Mouse (Mus musculus): Measurements from ENCODE around the gene Kirrel3.

Kirrel3 gene

DNA sequence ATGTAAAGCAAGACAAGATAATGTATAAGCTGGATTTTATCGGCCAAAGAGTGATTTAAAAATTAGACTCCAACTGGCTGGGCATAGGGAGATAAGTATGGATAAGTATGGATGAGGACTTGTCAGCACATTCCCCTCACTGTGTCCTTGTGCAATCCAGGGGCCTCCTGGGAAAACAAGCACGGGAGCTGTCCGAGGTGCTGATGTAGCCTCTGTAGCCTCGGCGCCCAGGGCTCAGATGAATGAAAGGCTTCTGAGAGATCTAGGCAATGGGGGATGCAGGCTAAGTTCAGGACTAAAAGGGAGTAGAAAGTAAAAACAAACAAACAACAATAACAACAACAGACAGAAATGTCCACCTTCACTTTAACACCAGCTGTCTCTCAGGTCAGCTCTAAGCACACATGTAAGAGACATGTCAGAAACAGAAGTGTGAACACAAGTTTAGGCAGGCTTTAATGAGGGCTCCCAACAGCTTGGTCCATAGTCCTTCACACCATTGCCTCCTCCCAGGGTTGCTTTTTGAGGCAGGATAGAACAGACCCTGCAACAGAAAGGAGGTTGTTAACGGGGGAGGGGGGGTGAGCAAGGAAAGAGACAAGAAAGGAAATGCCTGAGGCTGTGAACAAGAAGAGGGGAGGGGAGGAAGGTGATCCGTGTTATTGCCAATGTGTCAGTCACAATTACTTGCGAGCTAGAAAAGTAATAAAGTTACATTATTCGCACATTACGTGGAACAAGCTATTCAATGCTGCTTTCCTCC, 352.2 kb downstream of the Kirrel3 start:
- no peak for DNase-seq

DNA sequence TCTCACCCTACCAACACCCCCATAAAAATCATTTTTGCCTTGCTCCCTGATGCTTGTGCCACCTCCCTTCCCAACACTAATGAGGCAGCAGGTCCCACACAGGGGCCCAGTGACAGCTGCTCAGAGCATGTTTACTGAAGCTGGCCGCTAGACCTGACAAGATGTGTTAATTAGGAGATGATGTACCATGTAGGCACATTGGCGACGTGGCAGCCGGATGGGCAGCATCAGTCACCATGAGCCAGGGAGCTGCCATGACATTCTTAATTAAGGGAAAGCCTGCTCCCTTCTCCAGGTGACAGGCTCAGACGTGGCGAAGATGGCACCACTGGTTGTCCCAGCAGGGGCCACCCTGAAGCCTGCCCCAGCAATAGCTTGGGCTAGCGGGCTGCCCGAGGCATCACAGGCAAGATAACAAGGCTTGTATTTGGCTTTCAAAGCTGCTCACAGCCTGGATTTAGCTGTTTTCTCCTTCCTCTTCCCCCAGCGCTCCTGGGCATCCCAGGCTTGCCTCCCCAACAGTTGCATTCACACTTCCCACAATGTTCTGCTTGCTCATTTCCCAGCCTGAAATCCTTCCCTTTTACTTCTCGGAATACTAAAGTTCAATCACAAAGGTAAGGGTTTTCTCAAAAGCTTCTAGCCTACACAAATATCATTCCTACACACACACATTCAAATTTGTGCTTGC, 357.7 kb downstream of the Kirrel3 start:
- DNase-seq, result no peak

DNA sequence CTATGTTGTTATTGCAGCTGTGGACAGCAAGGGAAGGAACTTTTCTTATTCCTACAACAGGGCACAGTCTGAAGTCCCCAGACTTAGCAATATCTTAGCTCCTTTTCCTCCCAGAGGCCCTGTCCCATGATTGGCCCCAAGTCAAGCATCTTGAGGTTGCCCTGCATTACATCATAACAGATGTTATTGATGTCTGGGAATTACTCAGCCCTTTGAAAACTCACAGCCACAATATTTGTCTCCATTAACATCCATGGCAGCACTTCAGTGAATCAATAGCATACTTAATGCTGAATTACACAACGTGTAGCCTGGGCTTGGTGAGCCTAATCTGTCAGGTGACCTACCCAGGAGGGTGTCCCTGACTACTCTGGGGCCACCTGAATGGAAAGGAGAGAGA, 360.7 kb downstream of the Kirrel3 start:
- DNase-seq, result no peak

DNA sequence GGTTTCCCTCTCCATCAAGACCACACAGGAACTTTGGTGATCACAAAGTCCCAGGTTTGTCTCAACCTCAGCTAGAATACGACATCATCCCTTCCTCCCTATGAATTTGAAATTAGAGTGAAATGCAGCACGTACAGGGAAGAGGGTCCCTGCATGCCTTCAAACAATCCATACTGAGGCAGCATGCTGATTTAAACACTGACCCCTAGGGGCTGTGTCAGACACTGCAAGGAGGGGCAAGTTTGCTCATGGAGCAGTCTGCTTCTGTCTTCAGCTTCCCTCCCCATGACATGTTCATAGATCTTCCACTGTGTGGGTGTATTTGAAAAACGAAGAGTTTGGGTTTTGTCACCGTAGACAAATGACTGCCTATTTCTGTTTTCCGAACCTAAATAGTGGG, 362.0 kb downstream of the Kirrel3 start:
- no peak for DNase-seq

DNA sequence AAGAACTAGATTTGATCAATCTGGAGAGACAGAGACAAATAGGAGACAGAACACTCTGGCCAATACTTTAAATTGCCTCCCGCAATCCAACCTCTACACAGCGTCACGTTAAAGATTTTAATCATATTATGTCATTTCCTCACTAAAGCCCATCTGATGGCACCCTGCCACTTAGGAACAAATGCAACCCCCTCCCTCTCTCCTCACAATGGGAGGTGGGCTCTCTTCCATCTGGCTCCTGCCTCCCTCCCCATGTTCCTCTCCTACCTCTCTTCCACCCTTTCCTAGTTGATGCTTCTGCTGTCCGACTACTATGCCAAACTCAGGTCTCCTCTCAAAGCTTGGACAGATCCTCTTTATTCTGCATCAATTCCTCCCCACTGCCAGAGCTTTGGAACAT, 365.4 kb downstream of the Kirrel3 start:
- no peak for DNase-seq

DNA sequence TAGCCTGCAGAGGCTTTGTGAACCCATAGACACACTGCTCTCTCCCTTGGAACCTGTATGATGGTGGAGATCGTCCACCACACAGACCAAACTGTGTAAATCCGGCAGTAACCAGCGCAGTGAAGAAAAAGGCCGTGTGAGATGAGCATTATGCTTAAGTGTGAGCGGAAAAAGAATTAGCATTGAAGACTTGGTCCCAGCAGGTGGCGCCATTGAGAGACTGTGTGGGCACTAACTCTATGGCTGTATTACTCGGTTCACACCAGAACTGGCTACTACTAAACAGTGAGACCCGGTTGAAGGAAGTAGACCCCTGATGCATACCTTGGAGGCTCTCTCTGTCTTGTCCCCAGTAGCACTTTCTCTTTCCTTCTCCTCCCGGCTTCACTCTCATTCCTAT, 371.9 kb downstream of the Kirrel3 start:
- no peak for DNase-seq

DNA sequence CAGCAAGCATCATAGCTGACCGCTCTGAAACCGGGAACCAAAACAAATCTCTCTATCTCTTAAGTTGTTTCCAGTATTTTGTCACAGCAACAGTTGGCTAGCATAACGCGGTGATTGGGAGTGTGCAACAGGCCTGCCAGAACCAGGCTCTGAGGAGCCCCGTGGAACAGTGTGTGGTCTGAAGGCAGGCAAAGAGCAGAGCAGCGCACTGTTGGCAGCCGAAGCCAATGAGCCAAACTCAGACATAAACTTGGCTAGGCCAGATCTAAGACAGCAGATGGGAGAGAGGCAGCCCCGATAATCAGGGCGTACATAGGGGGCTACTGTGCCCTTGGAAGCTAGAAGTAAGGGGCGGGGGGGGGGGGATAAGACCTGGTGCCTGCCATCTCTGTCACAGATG, 372.4 kb downstream of the Kirrel3 start:
- DNase-seq, result no peak

DNA sequence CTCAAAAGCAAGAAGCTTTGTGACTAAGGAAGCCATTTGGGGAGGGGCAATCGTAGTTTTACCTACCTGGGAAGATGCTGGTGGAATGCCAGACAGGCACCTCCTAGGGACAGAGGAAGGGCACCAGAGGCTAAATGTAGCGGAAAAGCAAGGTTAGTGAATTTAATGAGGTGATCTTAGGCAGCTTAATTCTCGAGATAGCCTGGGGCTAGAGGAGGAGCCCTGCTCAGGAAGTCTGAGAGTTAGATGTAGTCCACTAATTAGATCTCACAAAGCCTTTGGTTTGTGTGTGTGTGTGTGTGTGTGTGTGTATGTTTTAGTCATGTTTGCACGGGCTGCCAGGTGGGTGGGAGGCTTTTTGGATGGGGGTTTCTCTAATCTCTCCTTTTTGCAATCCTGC, 375.2 kb downstream of the Kirrel3 start:
- DNase-seq, result no peak

DNA sequence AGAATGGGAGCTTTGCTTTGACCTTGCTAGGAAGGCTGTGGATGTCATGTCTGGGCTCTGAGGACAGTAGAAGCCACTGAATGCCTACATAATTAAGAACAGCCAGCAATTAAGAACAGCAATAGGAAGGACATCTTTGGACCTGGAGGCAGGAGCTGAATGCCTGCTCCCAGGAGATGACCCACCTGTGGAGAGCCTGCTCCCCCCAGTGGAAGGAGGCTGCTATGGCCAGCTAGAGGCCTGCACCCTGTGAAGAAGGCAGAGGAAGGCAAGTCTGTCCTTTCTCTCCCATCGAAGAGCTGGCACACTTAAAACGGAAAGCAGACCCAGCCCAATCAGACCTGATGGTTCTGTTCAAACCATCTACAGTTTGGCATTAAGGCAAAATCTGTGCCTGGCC, 376.1 kb downstream of the Kirrel3 start:
- peak; percentile 78 for DNase-seq

DNA sequence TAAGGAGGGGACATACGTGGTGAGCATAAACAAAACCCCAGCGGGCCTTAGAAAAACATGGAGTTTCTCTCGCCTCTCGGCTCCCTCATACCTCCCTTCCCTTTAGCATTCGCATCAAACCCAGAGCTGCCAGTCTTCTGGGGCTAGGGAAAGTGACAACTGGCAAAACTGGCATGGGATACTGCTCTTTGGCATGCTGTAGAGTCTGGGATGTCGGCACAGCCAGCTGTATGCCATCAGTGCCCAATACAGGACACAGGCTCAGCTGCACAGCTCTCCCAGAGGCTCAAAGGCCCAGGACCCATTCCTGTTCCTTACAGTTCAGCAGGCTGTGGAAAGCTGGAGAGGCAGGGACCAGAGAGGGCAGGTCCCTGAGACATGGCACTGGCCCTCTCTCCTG, 379.9 kb downstream of the Kirrel3 start:
- no peak for DNase-seq

DNA sequence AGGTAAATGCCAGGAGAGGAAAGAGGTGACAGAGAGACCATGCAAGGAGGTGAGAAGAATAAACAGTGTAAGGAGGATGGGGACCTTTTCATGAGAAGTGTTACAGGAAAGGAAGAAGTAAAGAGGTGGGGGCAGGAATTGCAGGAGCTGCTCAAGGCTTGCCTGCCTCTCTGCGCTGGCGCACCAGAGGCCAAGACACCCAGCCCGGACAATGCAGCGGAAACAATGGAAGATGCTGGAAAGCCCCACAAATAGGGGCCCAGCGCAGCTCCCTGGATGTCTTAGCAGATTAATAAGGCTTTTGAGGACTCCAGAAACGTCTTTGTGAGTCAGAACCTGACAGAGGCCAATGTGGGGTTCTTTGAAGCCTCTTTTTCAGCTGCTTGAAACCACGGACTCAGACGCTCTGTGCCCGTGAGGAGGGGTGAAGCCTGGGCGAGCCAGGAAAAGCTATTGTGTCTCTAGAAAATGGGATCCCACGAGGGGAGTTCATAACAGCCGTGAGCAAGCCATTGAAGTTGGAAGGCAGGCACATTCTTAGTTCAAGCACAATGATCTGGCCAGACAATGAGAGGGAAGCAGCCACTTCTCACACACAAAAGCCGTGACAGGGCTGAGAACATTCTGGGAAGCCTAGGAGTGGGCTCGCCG, 385.7 kb downstream of the Kirrel3 start:
- DNase-seq, result no peak

DNA sequence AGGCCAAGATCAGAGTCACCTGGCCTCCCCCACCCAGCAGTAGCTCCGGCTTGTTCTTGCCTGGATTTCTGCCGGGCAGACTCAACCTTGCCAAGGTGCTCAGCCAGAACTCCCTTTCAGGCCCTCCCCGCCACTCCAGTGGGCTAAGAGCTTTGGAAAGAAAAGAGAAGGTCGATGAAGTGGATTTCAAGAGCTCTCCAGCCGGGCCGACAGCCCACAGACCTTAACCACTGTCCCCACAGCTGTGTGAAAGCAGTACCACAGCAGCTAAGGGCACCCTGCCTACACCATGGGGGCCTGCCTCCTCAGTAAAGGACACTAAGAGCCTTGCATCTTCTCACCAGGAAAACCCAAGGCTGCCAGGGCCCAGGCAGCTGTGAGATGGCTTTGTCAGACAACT, 389.5 kb downstream of the Kirrel3 start:
- DNase-seq, result peak; percentile 21

DNA sequence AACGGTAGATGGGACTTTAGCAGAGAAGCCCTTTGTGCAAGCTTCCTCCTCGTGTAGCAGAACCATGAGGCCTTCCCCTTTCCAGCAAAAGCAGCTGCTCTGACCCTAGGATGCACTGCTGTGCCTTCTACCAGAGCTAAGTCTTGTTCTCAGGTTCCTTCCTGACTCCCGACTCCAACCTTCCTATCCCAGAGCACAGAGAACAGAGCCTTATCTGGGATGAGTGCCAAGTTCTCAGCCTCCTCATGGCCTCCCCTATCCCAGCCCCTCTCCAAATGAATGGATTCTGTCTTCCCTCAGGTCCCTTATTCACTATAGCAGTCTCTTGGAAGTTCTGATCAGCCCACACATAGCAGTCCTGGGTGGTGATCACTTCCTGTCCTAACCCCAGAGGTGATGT, 391.5 kb downstream of the Kirrel3 start:
- DNase-seq, result no peak

DNA sequence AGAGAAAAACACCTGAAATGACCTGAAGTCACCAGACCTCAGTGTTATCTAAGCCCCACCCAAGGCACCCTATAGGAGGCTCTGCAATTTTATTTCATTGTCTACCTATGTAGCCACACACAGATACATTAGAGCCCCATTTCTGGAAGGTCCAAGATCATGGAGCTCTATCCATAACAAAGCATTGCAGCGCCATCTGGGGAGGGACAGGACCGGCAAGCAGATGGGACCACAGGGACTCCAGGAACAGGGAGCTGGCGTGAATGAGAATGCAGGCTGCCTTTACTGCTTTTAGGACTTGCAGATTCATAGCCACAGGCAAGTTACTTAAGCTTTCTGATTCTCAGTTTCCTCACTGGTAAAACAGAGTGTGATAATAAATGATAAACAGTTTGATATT, 392.1 kb downstream of the Kirrel3 start:
- DNase-seq, result peak; percentile 83

DNA sequence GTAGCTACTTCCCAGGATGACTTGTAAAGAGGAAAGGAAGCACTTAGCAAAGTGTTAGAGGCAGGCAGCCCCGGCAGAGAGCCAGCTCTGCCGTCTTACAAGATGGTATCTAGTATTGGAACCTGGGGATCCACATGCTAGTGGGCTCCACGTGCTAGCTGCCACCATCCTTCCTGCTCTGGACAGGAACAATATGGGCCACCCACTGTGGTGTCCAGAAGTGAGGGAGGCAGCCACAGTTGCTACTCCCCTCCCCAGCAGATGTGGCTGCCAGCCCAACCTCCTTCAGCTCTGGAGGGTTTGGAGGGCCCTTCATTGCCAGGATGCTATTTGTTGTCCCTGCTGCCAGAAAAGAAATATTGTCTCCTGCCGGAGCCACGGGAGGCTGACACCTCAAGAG, 396.1 kb downstream of the Kirrel3 start:
- no peak for DNase-seq

DNA sequence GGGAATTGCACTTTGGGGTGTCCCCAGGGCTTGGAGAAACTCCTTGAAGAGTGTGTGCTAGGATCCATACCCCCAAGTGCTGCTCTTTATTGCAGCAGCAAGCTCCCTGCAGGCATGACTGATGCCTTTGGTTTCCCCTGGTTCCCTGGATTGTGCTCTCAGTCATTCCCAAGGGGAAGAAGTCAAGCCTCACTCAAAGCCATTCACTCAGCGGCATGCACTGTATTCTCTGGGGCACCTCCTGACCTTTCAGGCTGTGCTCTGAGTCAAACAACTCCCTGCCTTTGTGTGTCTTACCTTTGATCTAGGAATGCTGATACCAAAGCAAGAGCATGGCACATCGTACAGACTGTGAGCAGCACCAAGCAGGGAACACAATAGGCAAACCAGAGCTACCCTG, 396.5 kb downstream of the Kirrel3 start:
- DNase-seq, result no peak

DNA sequence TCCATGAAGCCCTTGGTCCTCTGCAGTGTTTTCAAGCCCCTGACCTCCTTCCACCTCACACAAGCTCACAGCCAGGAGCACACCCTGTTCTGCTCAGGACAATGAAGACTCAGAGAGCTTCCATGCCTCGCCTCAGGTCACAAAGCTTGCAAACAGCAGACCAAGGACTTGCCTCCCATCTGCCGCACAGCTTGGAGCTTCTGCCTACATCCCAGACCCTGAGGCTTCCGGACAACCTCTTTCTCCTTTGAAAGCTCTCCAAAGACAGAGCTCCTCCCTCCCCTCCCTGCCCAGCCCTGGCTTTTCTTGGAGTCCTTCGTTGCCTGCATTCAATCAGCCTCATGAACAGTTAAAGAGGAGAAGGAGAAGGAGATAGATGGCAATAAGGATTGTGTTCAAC, 397.4 kb downstream of the Kirrel3 start:
- peak; percentile 86 for DNase-seq

DNA sequence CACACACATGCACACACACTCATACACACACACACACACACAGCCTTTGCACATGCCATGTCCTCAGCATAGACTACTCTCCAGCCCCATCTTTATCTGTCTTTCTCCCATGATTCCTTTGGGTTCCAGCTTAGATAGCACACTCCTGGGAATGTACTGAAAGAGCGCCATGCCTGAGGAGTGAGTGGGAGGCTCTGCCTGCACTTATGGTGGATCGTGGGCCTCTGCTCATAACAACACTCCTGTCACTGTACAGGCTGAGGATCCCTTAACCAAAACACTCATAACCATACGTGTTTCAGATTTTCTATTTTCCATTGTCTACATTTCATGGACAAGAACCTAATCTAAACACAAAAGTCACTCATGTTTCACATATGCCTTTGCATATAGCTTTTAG, 398.6 kb downstream of the Kirrel3 start:
- DNase-seq, result no peak

DNA sequence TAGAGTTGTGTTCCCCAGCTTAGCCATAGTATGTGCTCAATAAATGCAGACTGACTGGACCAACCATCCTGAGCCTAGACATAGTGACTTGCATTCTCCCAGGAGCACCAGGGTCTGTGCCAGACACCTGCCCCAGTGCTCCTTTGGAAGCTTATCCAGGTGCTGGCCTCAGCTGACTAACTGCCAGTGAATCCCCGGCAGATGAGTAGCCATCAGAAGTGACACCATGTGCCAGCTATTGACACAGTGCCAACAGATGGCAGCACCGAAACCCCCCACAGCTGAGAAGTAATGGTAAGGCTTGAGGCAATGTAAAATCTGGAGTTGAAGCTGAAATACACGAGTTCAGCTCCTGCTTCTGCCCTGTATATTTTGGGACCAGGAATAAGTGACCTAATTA, 399.2 kb downstream of the Kirrel3 start:
- peak; percentile 67 for DNase-seq

DNA sequence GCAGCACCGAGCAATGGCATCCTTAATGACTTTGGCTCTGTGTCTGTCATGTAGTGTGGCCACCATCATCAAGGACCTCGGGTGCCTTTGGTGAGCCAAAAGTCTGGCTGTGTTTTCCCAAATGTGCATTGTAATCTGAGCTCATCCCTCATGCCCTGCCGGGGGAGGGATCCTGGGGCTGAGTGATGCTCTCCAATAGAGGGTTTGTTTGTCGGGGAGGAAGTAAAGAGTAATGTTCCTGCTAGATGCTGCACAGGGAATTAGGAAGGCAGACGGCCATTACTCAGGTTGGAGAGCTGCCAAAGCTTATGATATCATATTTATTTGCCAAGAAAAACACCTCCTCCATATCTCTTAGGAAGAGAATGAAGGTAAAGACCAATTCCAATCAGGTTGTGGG, 401.1 kb downstream of the Kirrel3 start:
- DNase-seq, result peak; percentile 87

DNA sequence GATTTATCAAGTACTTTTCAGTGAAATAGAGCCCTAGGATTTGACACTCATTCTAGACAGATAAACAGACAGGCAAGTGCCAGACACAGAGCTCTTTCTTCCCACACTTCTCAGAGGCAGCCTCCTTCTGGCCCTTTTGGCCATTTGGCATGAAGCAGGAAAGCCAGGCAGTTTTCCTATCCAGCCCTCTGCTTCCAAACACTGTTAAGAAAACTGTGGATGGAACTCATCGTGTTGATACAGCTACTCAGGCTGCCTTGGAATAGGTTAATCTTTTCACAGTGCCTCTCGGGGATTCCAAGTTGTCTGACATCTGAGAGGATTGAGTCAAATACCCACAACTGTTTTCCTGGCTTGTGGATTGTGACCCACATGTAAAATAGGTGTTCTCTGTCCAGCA, 401.5 kb downstream of the Kirrel3 start:
- peak; percentile 73 for DNase-seq

DNA sequence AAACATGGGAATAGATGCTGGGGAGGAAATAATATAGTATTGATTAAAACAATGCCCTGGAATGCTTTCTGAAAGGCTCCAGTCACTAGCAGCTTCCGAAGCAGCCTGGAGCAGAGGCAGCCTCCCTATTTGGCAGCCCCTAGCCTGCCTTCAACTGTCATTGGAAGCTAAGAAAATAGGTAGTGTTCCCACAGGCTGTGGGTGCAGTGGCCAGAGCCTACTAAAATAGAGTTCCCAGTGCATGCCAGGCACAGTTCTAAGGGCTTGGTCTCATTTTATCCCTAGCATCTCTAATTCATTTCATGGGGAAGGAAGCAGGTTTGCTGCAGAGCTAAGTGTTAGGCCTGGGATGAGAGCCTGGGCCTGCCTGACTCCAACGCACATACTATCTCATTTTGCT, 402.6 kb downstream of the Kirrel3 start:
- DNase-seq, result no peak

DNA sequence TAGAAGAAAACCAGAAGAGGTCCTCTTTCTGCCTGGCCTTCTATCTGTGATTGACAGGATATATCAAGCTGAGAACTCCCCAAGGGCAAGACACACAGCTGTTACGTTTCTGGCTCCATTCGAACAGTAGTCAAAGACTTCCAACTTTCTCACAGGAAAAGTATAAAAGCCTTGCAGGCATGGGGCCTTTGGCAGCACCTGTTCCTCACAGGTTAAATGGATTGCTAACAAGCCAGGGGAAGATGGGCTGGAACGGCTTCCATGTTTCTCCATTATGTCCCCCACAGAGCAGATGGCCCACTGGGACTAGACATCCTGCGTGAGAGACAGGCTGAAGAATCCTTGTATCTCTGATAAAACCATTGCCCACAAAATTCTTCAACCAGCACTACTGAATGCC, 415.5 kb downstream of the Kirrel3 start:
- DNase-seq, result no peak

DNA sequence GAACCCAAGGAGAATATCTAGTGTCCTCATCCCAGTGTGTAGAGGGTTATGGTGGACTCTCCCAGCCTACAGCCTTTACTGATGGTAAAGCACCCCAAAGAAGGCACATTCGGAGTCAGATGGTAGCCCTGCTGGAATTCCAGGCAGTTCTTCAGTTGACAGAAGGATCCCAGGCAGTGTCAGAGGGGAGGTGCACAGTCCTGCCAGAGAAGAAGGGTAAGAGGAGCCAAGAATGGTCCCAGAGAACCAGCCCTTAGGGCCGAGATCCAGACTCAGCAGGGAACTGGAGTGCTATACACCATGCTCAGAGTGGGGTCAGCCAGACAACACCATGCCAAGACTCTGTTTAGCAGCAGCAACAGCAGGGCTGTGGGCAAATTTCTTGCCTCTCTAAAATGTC, 416.2 kb downstream of the Kirrel3 start:
- DNase-seq, result peak; percentile 96

Data from cerebellum, adult 11-12 months (tissue).